Mouse (Mus musculus) E14TG2a.4 (cell line): ENCODE data around the gene Plekhg6.

Source experiments
- CTCF ChIP-seq: conservative IDR thresholded peaks from 2 replicates; pipeline ENCODE4 v1.5.1; 2014; ENCODE audit warnings: low read length
- NANOG ChIP-seq: IDR thresholded peaks from 2 replicates; pipeline ENCODE4 v1.6.1; 2014; ENCODE audit warnings: borderline replicate concordance, low read length, mixed read lengths

GRCm38 (mm10) chr6:125350995-125351324, 29.6 kb downstream of the Plekhg6 start:
- TF ChIP-seq CTCF (no peak), NANOG (no peak)
